Mouse (Mus musculus): Measurements from ENCODE around the gene Pin1rt1.

DNA sequence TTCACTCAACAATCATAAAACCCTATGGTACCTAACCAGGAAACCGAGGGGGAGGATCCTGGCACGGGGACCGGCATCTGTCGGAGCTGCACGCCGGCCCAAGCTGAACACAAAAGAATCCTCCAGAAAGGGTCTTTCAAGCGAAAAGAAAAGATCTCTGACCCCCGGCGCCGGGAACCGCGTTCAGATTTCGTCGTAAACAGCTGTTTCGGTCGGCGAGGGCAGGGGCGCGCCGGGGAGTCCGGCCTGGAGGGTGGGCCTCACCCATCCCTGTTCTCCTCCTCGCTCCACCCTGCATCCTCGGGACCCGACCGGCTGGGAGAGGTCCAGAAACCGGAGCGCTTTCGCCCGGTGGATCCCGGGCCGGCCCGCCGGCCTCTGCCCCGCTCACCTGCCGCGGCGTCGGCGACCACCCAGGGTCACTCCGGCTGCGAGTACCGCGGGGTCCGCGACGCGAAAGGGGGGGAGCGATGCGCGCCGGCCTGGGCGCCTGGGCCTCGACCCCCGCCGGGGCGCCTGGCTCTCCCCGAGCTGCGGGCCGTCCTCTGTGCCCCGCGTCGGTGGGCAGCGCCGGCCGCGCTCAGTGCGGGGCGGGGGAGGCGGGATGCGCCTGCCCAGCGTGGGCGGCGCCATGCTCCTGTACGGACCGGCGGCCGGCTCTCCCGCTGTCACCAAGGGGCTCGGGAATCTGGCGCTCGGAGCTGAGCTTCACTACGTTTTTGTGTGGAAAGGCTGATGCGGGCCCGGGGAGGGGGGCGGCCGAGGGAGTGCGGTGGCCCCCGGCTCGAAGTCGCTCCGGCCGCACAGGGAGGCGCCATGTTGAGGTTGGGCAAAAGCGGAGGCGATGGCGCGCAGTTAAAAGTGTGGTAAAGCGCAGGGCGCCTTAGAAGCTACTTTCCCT is 4.3 kb downstream of the Pin1rt1 start, which contains the start of gene Tcp11l1:
- no peak for TF ChIP-seq TAL1 (IDR thresholded peaks at IDR 0.05; ENCODE audit: low read length)
- TF ChIP-seq GATA1 (IDR thresholded peaks at IDR 0.05; ENCODE audit: low read length), result no peak

Measured in erythroblast, embryonic 14.5 days (primary cell).